Mouse (Mus musculus) testis, adult 2 months (tissue): ENCODE data around the gene Rgs6.

Source experiments
- CTCF ChIP-seq: fragments of 200-500 bp; IDR thresholded peaks from 2 replicates; pipeline ENCODE4 v1.5.1; 2012; ENCODE audit warnings: low read depth, mild to moderate bottlenecking, inconsistent platforms, low read length, moderate library complexity; ENCODE audit not compliant: control insufficient read depth, insufficient read depth, insufficient replicate concordance
- POLR2A ChIP-seq: fragments of 200-500 bp; IDR thresholded peaks from 2 replicates; pipeline ENCODE4 v1.6.1; 2012; ENCODE audit warnings: low read depth, mild to moderate bottlenecking, inconsistent platforms, low read length, moderate library complexity; ENCODE audit not compliant: control insufficient read depth

GRCm38 (mm10) chr12:82854902-82855301, 266.8 kb downstream of the Rgs6 start:
- TF ChIP-seq CTCF (no peak), POLR2A (no peak)
